ENCODE assay signal across 9 mouse cellular contexts in the genomic region with DNA sequence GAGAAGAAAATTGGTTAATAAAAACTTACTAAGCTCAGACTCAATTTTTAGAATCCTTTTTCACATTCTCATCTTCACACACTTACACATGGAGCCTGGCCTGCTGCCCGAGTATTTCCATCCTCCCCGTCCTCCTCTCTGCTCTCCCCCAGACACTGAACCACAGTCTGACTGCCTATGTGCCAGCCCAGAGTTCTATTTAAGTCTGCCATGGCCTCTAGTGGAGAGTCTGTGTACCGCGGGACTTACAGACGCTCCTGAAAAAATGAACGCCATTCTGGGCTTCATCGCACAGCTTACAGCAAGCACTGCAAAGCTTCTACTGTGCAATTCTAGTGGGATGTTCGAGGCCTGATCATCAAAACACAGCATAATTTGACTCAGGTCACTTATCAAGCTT. TPM values are rescaled to one million over a fixed set of nuclear protein-coding genes. Genes with fewer than 3 reads are reported as not detected.
A peak's percentile ranks its signal among the peaks of the same experiment; 100 is the strongest.
DNase-seq lines count a peak whose midpoint lies in the region; ATAC-seq and TF ChIP-seq lines count a peak whose summit lies in the region.
"Had no signal": no experiment of that assay in that cellular context is flagged by ENCODE, and none has a peak within 500 bp of the region (broad histone marks: within the 10 kb centered on the region; RNA-seq: fewer than 3 reads in every experiment).

No protein-coding gene starts in this region.

- TF ChIP-seq CTCF in lung, embryonic 14.5 days (IDR thresholded peaks at IDR 0.05; ENCODE audit: low read depth), result peak; percentile 62

- ATAC-seq in forebrain, embryonic 13.5 days, result peak; percentile 59; the same call in 1 of the 2 replicates
- ATAC-seq in forebrain, embryonic 12.5 days (ENCODE audit: low FRiP score), result no peak
- peak; percentile 58; the same call in 1 of the 2 replicates for ATAC-seq in lung, embryonic 14.5 days (ENCODE audit: insufficient read depth)

- WGBS in forebrain, embryonic 13.5 days, result 49% methylated on average over 8 of the region's 8 CpGs
- WGBS in forebrain, embryonic 12.5 days, result 57% methylated on average over 8 of the region's 8 CpGs
- WGBS in lung, embryonic 14.5 days, result 47% methylated on average over 8 of the region's 8 CpGs

- H3K36me3 ChIP-seq in forebrain, embryonic 13.5 days (ENCODE audit: poor library complexity, severe bottlenecking), result peaks cover 23% of the 10 kb centered on the region
- peaks cover 20% of the 10 kb centered on the region for H3K36me3 ChIP-seq in forebrain, embryonic 12.5 days (replicated peaks)
- peaks cover 9% of the 10 kb centered on the region; the same call in 1 of the 2 replicates for H3K36me3 ChIP-seq in lung, embryonic 14.5 days (ENCODE audit: insufficient read depth)

- no peaks in the 10 kb centered on the region for H3K9me3 ChIP-seq in forebrain, embryonic 13.5 days (replicated peaks)
- H3K9me3 ChIP-seq in forebrain, embryonic 12.5 days, result no peaks in the 10 kb centered on the region
- no peaks in the 10 kb centered on the region for H3K9me3 ChIP-seq in lung, embryonic 14.5 days (ENCODE audit: low read depth, low read length)
- H3K9me3 ChIP-seq: limb, embryonic 15.5 days had no signal

- H3K27me3 ChIP-seq in forebrain, embryonic 13.5 days, result no peaks in the 10 kb centered on the region
- H3K27me3 ChIP-seq in forebrain, embryonic 12.5 days, result no peaks in the 10 kb centered on the region
- no peaks in the 10 kb centered on the region for H3K27me3 ChIP-seq in lung, embryonic 14.5 days (ENCODE audit: insufficient read depth, low read length)
- H3K27me3 ChIP-seq: limb, embryonic 15.5 days had no signal

- H3K9ac ChIP-seq in forebrain, embryonic 13.5 days, result no peak overlapping the region
- H3K9ac ChIP-seq in forebrain, embryonic 12.5 days, result no peak overlapping the region
- H3K9ac ChIP-seq in lung, embryonic 14.5 days, result no peak overlapping the region
- H3K9ac ChIP-seq: limb, embryonic 15.5 days had no signal

- peak; percentile 71 for DNase-seq in lung, embryonic 14.5 days
- no peak for DNase-seq in lung, postnatal 36 days
- DNase-seq in frontal cortex, postnatal 36 days (ENCODE audit: low spot score in 2 of 2), result peak; percentile 58 to 68
- peak; percentile 35 to 60 for DNase-seq in right cerebral cortex, postnatal 36 days (ENCODE audit: low spot score in 2 of 2)
- DNase-seq in spleen, postnatal 14 days (ENCODE audit: low spot score in 2 of 2), result no peak
- DNase-seq in adrenal gland, adult 8-10 months, result no peak

- H3K27ac ChIP-seq in forebrain, embryonic 13.5 days, result no peak overlapping the region
- H3K27ac ChIP-seq in forebrain, embryonic 12.5 days, result no peak overlapping the region
- H3K27ac ChIP-seq in lung, embryonic 14.5 days (ENCODE audit: low read depth), result no peak overlapping the region
- H3K27ac ChIP-seq: limb, embryonic 15.5 days had no signal

- H3K4me2 ChIP-seq in forebrain, embryonic 13.5 days, result no peak overlapping the region
- no peak overlapping the region for H3K4me2 ChIP-seq in forebrain, embryonic 12.5 days
- no peak overlapping the region for H3K4me2 ChIP-seq in lung, embryonic 14.5 days
- H3K4me2 ChIP-seq: limb, embryonic 15.5 days had no signal

- H3K4me3 ChIP-seq in forebrain, embryonic 13.5 days, result no peak overlapping the region
- no peak overlapping the region for H3K4me3 ChIP-seq in forebrain, embryonic 12.5 days (replicated peaks)
- H3K4me3 ChIP-seq in lung, embryonic 14.5 days (ENCODE audit: low read depth, low read length), result no peak overlapping the region
- H3K4me3 ChIP-seq: limb, embryonic 15.5 days had no signal

- no peaks in the 10 kb centered on the region for H3K4me1 ChIP-seq in forebrain, embryonic 13.5 days
- no peaks in the 10 kb centered on the region for H3K4me1 ChIP-seq in forebrain, embryonic 12.5 days
- no peaks in the 10 kb centered on the region for H3K4me1 ChIP-seq in lung, embryonic 14.5 days (ENCODE audit: insufficient read depth)
- H3K4me1 ChIP-seq: limb, embryonic 15.5 days had no signal

RNA-seq across cellular contexts. Expression of gene Crygs, which starts 9.4 kb away (rescaled TPM):
- not detected in 2 replicates for polyA plus RNA-seq in forebrain, embryonic 13.5 days (2015; fragmentation: Nextera tagmentation; extraction: Ambion mirVana)
- not detected in 2 replicates for polyA plus RNA-seq in forebrain, embryonic 12.5 days (2016; fragmentation: Nextera tagmentation; extraction: Ambion mirVana)
- polyA plus RNA-seq in lung, embryonic 14.5 days (2014; fragmentation: Nextera tagmentation; extraction: Ambion mirVana), result not detected in 2 replicates
- not detected for total RNA-seq in adrenal gland, adult 8-10 months (2022)
- polyA plus RNA-seq: limb, embryonic 15.5 days had no signal

RNA-seq across cellular contexts. Expression of gene Tbccd1, which starts 36.7 kb away (rescaled TPM):
- polyA plus RNA-seq in forebrain, embryonic 13.5 days (2015; fragmentation: Nextera tagmentation; extraction: Ambion mirVana), result 26.5 and 28.6 TPM in 2 replicates
- polyA plus RNA-seq in forebrain, embryonic 12.5 days (2016; fragmentation: Nextera tagmentation; extraction: Ambion mirVana), result 30.8 and 36.2 TPM in 2 replicates
- polyA plus RNA-seq in lung, embryonic 14.5 days (2014; fragmentation: Nextera tagmentation; extraction: Ambion mirVana), result 31.2 and 33.6 TPM in 2 replicates
- 10 to 100 TPM; 19.2 to 26.1 (median 23.1) TPM for total RNA-seq in adrenal gland, adult 8-10 months (2022)

RNA-seq across cellular contexts. Expression of gene Dnajb11, which starts 36.9 kb away (rescaled TPM):
- polyA plus RNA-seq in forebrain, embryonic 13.5 days (2015; fragmentation: Nextera tagmentation; extraction: Ambion mirVana), result 82.1 and 83.9 TPM in 2 replicates
- 87.7 and 87.8 TPM in 2 replicates for polyA plus RNA-seq in forebrain, embryonic 12.5 days (2016; fragmentation: Nextera tagmentation; extraction: Ambion mirVana)
- polyA plus RNA-seq in lung, embryonic 14.5 days (2014; fragmentation: Nextera tagmentation; extraction: Ambion mirVana), result 96.9 and 107 TPM in 2 replicates
- 10 to 100 TPM; 55.9 to 75.2 (median 64.1) TPM for total RNA-seq in adrenal gland, adult 8-10 months (2022)

Comparison
In these comparisons a context has a peak if more than half of its experiments do, and no peak if none do; other contexts are left out.
1. DNase-seq: peak in lung, embryonic 14.5 days (single experiment), frontal cortex, postnatal 36 days (2 of 2) and right cerebral cortex, postnatal 36 days (2 of 2); none in lung, postnatal 36 days (single experiment), spleen, postnatal 14 days (0 of 2) and adrenal gland, adult 8-10 months (single experiment).